Comparison of ENCODE assay signal across 8 mouse cellular contexts in genomic region chr10:84916810-84917730, GRCm38 (mm10). TPM values are rescaled to one million over a fixed set of nuclear protein-coding genes. Genes with fewer than 3 reads are reported as not detected.
DNase-seq lines count a peak whose midpoint lies in the region; ATAC-seq and TF ChIP-seq lines count a peak whose summit lies in the region.

Gene Ric8b, plus strand, starts transcription at chr10:84917616.

- peak; percentile 96 for ATAC-seq in heart, embryonic 11.5 days (replicated peaks; ENCODE audit: insufficient number of reproducible peaks, low FRiP score, low TSS enrichment)
- peak; percentile 97 for ATAC-seq in kidney, embryonic 16.5 days (ENCODE audit: low FRiP score, low TSS enrichment)

- 1% methylated on average over 50 of the region's 51 CpGs for WGBS in heart, embryonic 11.5 days (ENCODE audit: insufficient replicate concordance)
- WGBS in kidney, embryonic 16.5 days = under 1% methylated on average over 50 of the region's 51 CpGs
- WGBS in liver, adult 2 months = 1% methylated on average over 46 of the region's 51 CpGs

- H3K27ac ChIP-seq in heart, embryonic 11.5 days (ENCODE audit: low read depth, low read length) = peak within 1 kb of the TSS; percentile 95
- peak within 1 kb of the TSS; percentile 94 for H3K27ac ChIP-seq in kidney, embryonic 16.5 days (ENCODE audit: low read length)
- H3K27ac ChIP-seq in liver, adult 2 months (replicated peaks; ENCODE audit: insufficient read depth, low read depth, low read length) = peak within 1 kb of the TSS; percentile 97

- H3ac ChIP-seq in C2C12 (ENCODE audit: control insufficient read depth, insufficient read length, low read depth) (peak within 1 kb of the TSS; percentile 92), myocyte (ENCODE audit: control insufficient read depth, insufficient read length) (peak within 1 kb of the TSS; percentile 48)

- H3K4me1 ChIP-seq in erythroblast, embryonic 14.5 days (ENCODE audit: control insufficient read depth) = peaks cover 36% of the 10 kb centered on the region
- H3K4me1 ChIP-seq in heart, embryonic 11.5 days (ENCODE audit: control insufficient read depth, insufficient read depth, low read length) = peaks cover 8% of the 10 kb centered on the region
- peaks cover 18% of the 10 kb centered on the region for H3K4me1 ChIP-seq in kidney, embryonic 16.5 days (ENCODE audit: insufficient read depth, low read length)
- H3K4me1 ChIP-seq in liver, adult 2 months (ENCODE audit: control insufficient read depth, insufficient read depth, low read length) = peaks cover 3% of the 10 kb centered on the region; the same call in 1 of the 2 replicates

- peak; percentile 64; the same call in 1 of the 2 replicates for TF ChIP-seq POLR2A in brain, embryonic 14.5 days (IDR thresholded peaks at IDR 0.05; ENCODE audit: borderline replicate concordance, extremely low read depth, insufficient read depth, insufficient read length, poor library complexity, severe bottlenecking)
- peak; percentile 79 for TF ChIP-seq POLR2A in liver, adult 2 months (IDR thresholded peaks at IDR 0.05; ENCODE audit: extremely low read depth, insufficient read depth, low read length)
- TF ChIP-seq POLR2A in myocyte (IDR thresholded peaks at IDR 0.05; ENCODE audit: insufficient read length, low read depth) = peak; percentile 90

- DNase-seq in brain, embryonic 14.5 days (ENCODE audit: low read depth) = peak; percentile 100
- DNase-seq in liver, adult 2 months (ENCODE audit: extremely low read depth, low read depth, low spot score) = peak; percentile 100
- DNase-seq in splenic B cell, adult 2 months (ENCODE audit: low read depth, low spot score) = peak; percentile 91

- peak within 1 kb of the TSS; percentile 83 for H3K9ac ChIP-seq in heart, embryonic 11.5 days (ENCODE audit: low read depth, low read length)
- peak within 1 kb of the TSS; percentile 76 for H3K9ac ChIP-seq in kidney, embryonic 16.5 days (replicated peaks; ENCODE audit: low read length)
- peak within 1 kb of the TSS; percentile 85 for H3K9ac ChIP-seq in liver, adult 2 months (ENCODE audit: low read depth, low read length)

- no peaks in the 10 kb centered on the region for H3K27me3 ChIP-seq in C2C12 (ENCODE audit: control insufficient read depth, insufficient read depth, insufficient read length)
- H3K27me3 ChIP-seq in erythroblast, embryonic 14.5 days (ENCODE audit: control insufficient read depth) = no peaks in the 10 kb centered on the region
- no peaks in the 10 kb centered on the region for H3K27me3 ChIP-seq in heart, embryonic 11.5 days (ENCODE audit: control insufficient read depth, insufficient read depth, low read length)
- H3K27me3 ChIP-seq in kidney, embryonic 16.5 days (ENCODE audit: insufficient read depth, low read length) = no peaks in the 10 kb centered on the region
- H3K27me3 ChIP-seq in liver, adult 2 months (ENCODE audit: control insufficient read depth, insufficient read depth, low read length) = no peaks in the 10 kb centered on the region
- H3K27me3 ChIP-seq in myocyte (ENCODE audit: control insufficient read depth, insufficient read depth, insufficient read length) = no peaks in the 10 kb centered on the region
- H3K27me3 ChIP-seq in splenic B cell, adult 2 months (ENCODE audit: control insufficient read depth, insufficient read depth, low read length, poor library complexity, severe bottlenecking) = no peaks in the 10 kb centered on the region

- H3K4me3 ChIP-seq in C2C12 (ENCODE audit: insufficient read depth, poor library complexity, severe bottlenecking) = peak within 1 kb of the TSS; percentile 71
- peak within 1 kb of the TSS; percentile 91 for H3K4me3 ChIP-seq in erythroblast, embryonic 14.5 days (replicated peaks)
- H3K4me3 ChIP-seq in heart, embryonic 11.5 days (ENCODE audit: low read depth, low read length) = peak within 1 kb of the TSS; percentile 88
- peak within 1 kb of the TSS; percentile 79 for H3K4me3 ChIP-seq in kidney, embryonic 16.5 days (ENCODE audit: low read length)
- peak within 1 kb of the TSS; percentile 91 for H3K4me3 ChIP-seq in liver, adult 2 months (ENCODE audit: insufficient read depth, low read depth, low read length)
- H3K4me3 ChIP-seq in myocyte = peak within 1 kb of the TSS; percentile 67

- no peaks in the 10 kb centered on the region for H3K36me3 ChIP-seq in C2C12 (ENCODE audit: control insufficient read depth, insufficient read depth)
- 0 out of 2 replicates have a peak, but pooled peaks cover 2% of the 10 kb centered on the region for H3K36me3 ChIP-seq in erythroblast, embryonic 14.5 days (ENCODE audit: control insufficient read depth)
- no peaks in the 10 kb centered on the region for H3K36me3 ChIP-seq in heart, embryonic 11.5 days (ENCODE audit: control insufficient read depth, insufficient read depth, low read length)
- H3K36me3 ChIP-seq in kidney, embryonic 16.5 days (ENCODE audit: insufficient read depth, low read length) = no peaks in the 10 kb centered on the region
- no peaks in the 10 kb centered on the region for H3K36me3 ChIP-seq in liver, adult 2 months (ENCODE audit: control insufficient read depth, insufficient read depth, low read length)
- peaks cover 5% of the 10 kb centered on the region for H3K36me3 ChIP-seq in myocyte (ENCODE audit: control insufficient read depth, insufficient read depth)
- H3K36me3 ChIP-seq in splenic B cell, adult 2 months (ENCODE audit: control insufficient read depth, insufficient read depth, low read length, poor library complexity, severe bottlenecking) = no peaks in the 10 kb centered on the region

- peak within 1 kb of the TSS; percentile 87 for H3K4me2 ChIP-seq in heart, embryonic 11.5 days
- H3K4me2 ChIP-seq in kidney, embryonic 16.5 days (replicated peaks; ENCODE audit: low read depth, low read length) = peak within 1 kb of the TSS; percentile 78
- H3K4me2 ChIP-seq in myocyte (ENCODE audit: low read depth) = peak within 1 kb of the TSS; percentile 86

- no peak for TF ChIP-seq CTCF in C2C12 (IDR thresholded peaks at IDR 0.05; ENCODE audit: control insufficient read depth, insufficient read depth, insufficient read length)
- TF ChIP-seq CTCF in brain, embryonic 14.5 days (IDR thresholded peaks at IDR 0.05; ENCODE audit: borderline replicate concordance, extremely low read depth, insufficient read depth, insufficient read length) = no peak
- no peak for TF ChIP-seq CTCF in liver, adult 2 months (IDR thresholded peaks at IDR 0.05; ENCODE audit: low read depth, low read length)

- no peaks in the 10 kb centered on the region for H3K9me3 ChIP-seq in erythroblast, embryonic 14.5 days (ENCODE audit: control insufficient read depth, low read length)
- no peaks in the 10 kb centered on the region for H3K9me3 ChIP-seq in heart, embryonic 11.5 days (replicated peaks; ENCODE audit: control insufficient read depth, low read length)
- H3K9me3 ChIP-seq in kidney, embryonic 16.5 days (ENCODE audit: low read length) = no peaks in the 10 kb centered on the region

- H3K79me2 ChIP-seq in C2C12 (ENCODE audit: control insufficient read depth, insufficient read depth) (peaks cover 45% of the 10 kb centered on the region), myocyte (ENCODE audit: control insufficient read depth, insufficient read depth) (peaks cover 45% of the 10 kb centered on the region)
- peaks cover 26% of the 10 kb centered on the region; the same call in 1 of the 2 replicates for H3K79me2 ChIP-seq in liver, adult 2 months (ENCODE audit: control insufficient read depth, insufficient read depth, low read length)

- H3K79me3 ChIP-seq in C2C12 (ENCODE audit: low read depth) = peaks cover 36% of the 10 kb centered on the region

TF ChIP-seq in C2C12, 6 proteins besides CTCF, POLR2A, EP300 and RAD21:
- no peak for TF ChIP-seq CEBPB (IDR thresholded peaks at IDR 0.05; ENCODE audit: low read depth)
- no peak for TF ChIP-seq USF1 (IDR thresholded peaks at IDR 0.05; ENCODE audit: low read depth)
- no peak for TF ChIP-seq MYOG (IDR thresholded peaks at IDR 0.05; ENCODE audit: control insufficient read depth, extremely low read depth, insufficient read length)
- TF ChIP-seq FOSL1 (IDR thresholded peaks at IDR 0.05; ENCODE audit: insufficient read depth, low read length, poor library complexity, severe bottlenecking) = no peak
- no peak for TF ChIP-seq MYOD1 (IDR thresholded peaks at IDR 0.05; ENCODE audit: control insufficient read depth, insufficient read length, low read depth)
- TF ChIP-seq MAX (IDR thresholded peaks at IDR 0.05) = peak; percentile 75

TF ChIP-seq in myocyte, 11 proteins besides CTCF, POLR2A, EP300 and RAD21:
- TF ChIP-seq MYOG (IDR thresholded peaks at IDR 0.05; ENCODE audit: control insufficient read depth in 1 of 3, insufficient read depth in 1 of 3, insufficient read length in 2 of 3, low read depth in 2 of 3) = no peak
- TF ChIP-seq POLR2AphosphoS2 (IDR thresholded peaks at IDR 0.05; ENCODE audit: insufficient read length, low read depth) = peak; percentile 77
- peak; percentile 47 for TF ChIP-seq USF1 (IDR thresholded peaks at IDR 0.05; ENCODE audit: low read depth)

RNA-seq across cellular contexts. Expression of gene Ric8b, which starts in this region (rescaled TPM):
- polyA plus RNA-seq in C2C12 (2012; fragmentation: generic; extraction: Trizol) (6.4 TPM), myocyte (2012; fragmentation: generic; extraction: Trizol) (8.7 TPM)
- 48.0 and 52.1 TPM in 2 replicates for polyA plus RNA-seq in brain, embryonic 14.5 days (2012; rRNA removed)
- 0.06 and 0.09 TPM in 2 replicates for polyA plus RNA-seq in erythroblast, embryonic 14.5 days (2012)
- 17.1 and 18.9 TPM in 2 replicates for polyA plus RNA-seq in heart, embryonic 11.5 days (2014; fragmentation: Nextera tagmentation; extraction: Ambion mirVana)
- 26.0 and 27.4 TPM in 2 replicates for polyA plus RNA-seq in kidney, embryonic 16.5 days (2015; fragmentation: Nextera tagmentation; extraction: Ambion mirVana)
- 7.1 and 8.7 TPM in 2 replicates for total RNA-seq in liver, adult 2 months (2014; rRNA removed)
- 4.1 and 5.1 TPM in 2 replicates for polyA plus RNA-seq in liver, adult 2 months (2012; rRNA removed)

Comparison
In these comparisons a context has a peak if more than half of its experiments do, and no peak if none do; other contexts are left out.
1. Peak in every context shown above with its lines: DNase-seq, ATAC-seq, H3K4me3 ChIP-seq and H3K27ac ChIP-seq.